Mouse (Mus musculus): ENCODE measurements around the gene Iqcc. TPM values are rescaled to one million over a fixed set of nuclear protein-coding genes. Genes with fewer than 3 reads are reported as not detected.
A peak's percentile ranks its signal among the peaks of the same experiment; 100 is the strongest.

Iqcc gene
- polyA plus RNA-seq, 1 experiment from 2014 or later, result 25.8 TPM

DNA sequence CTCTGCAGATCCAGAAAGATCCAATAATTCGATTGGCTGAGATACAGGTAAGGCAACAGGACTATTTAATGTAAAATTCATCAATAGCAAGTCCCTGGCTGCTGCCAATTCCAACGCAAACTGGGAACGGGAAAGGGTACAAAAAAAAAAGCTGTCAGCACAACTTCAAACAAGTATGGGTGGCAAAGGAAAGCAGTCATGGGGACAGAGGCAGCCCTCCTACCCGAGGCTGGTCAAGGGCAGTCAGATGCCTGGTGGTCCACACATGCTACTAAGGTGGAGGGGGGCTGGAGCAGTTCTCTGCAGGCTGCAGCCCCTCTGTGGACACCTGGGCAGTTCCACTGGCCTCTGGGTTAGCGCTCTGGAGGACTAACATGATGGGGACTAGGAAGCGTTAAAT is 7.1 kb upstream of the Iqcc start:
- no peak overlapping the region for H3K4me2 ChIP-seq
- no peak for TF ChIP-seq CTCF (IDR thresholded peaks at IDR 0.05; ENCODE audit: low read depth)

DNA sequence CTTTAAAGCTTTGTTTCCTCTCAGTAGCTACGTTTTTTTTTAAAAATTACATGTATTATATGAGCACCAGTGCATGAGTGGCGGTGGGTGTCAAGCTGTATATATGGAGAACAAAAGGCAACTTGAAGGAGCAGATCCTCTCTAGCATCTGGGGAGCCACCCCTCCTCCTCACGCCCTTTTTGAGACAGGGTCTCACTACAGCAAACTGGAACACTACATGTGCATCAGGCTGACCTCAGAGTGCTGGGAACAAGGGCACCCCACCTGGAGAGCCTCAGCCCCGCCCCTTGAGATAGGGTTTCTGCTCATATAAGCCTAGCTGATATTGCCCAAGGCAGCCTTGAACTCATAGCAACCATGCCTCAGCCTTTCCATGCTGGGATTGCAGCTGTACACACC is 6.6 kb upstream of the Iqcc start:
- no peak overlapping the region for H3K9ac ChIP-seq
- H3K27me3 ChIP-seq (ENCODE audit: insufficient read depth, low read length), result no peaks in the 10 kb centered on the region
- TF ChIP-seq CTCF (IDR thresholded peaks at IDR 0.05; ENCODE audit: low read depth), result no peak
- ATAC-seq (ENCODE audit: insufficient read depth), result no peak
- H3K36me3 ChIP-seq (ENCODE audit: insufficient read depth), result peaks cover 50% of the 10 kb centered on the region
- H3K4me3 ChIP-seq (ENCODE audit: low read depth, low read length), result no peak overlapping the region
- 46% methylated on average over 4 of the region's 4 CpGs for WGBS
- H3K4me1 ChIP-seq (ENCODE audit: insufficient read depth), result peaks cover 13% of the 10 kb centered on the region; the same call in 1 of the 2 replicates
- no peak for DNase-seq
- peak overlapping the region; percentile 65; the same call in 1 of the 2 replicates for H3K4me2 ChIP-seq
- no peak overlapping the region for H3K27ac ChIP-seq (ENCODE audit: low read depth)
- H3K9me3 ChIP-seq (ENCODE audit: low read depth, low read length), result no peaks in the 10 kb centered on the region

More for the DNA sequence above, 7.1 kb upstream of the Iqcc start:
- Histone ChIP-seq H3K9me3 (ENCODE audit: low read depth, low read length) (no peaks in the 10 kb centered on the region), H3K9ac (no peak overlapping the region), H3K4me1 (ENCODE audit: insufficient read depth) (peaks cover 13% of the 10 kb centered on the region; the same call in 1 of the 2 replicates), H3K27me3 (ENCODE audit: insufficient read depth, low read length) (no peaks in the 10 kb centered on the region), H3K27ac (ENCODE audit: low read depth) (no peak overlapping the region), H3K4me3 (ENCODE audit: low read depth, low read length) (no peak overlapping the region), H3K36me3 (ENCODE audit: insufficient read depth) (peaks cover 56% of the 10 kb centered on the region)
- 67% methylated on average over 6 of the region's 6 CpGs for WGBS
- DNase-seq (no peak), ATAC-seq (ENCODE audit: insufficient read depth) (no peak)

DNA sequence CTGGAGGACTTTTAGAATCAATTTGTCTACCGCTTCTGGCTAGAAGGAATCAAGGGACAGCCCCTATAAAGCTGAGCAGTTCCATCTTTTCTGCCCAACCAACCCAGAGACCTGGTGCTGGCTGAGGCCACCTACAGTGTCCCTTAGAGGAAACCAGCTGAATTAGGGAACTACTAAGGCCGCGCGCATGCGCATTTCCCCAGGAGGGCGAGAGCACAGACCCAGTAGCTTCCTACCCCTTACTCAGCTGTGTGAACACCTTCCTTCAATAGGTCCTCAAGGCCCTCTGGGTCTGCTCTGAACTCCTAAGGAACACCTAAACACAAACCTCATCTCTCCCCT is 6.1 kb upstream of the Iqcc start:
- H3K4me2 ChIP-seq, result peak overlapping the region; percentile 65
- peak overlapping the region; percentile 83 for H3K27ac ChIP-seq (ENCODE audit: low read depth)
- H3K4me1 ChIP-seq (ENCODE audit: insufficient read depth), result peaks cover 13% of the 10 kb centered on the region; the same call in 1 of the 2 replicates
- 6% methylated on average over 6 of the region's 6 CpGs for WGBS
- ATAC-seq (ENCODE audit: insufficient read depth), result peak; percentile 32; the same call in 1 of the 2 replicates
- peaks cover 45% of the 10 kb centered on the region for H3K36me3 ChIP-seq (ENCODE audit: insufficient read depth)
- H3K4me3 ChIP-seq (ENCODE audit: low read depth, low read length), result peak overlapping the region; percentile 52
- TF ChIP-seq CTCF (IDR thresholded peaks at IDR 0.05; ENCODE audit: low read depth), result no peak
- no peaks in the 10 kb centered on the region for H3K27me3 ChIP-seq (ENCODE audit: insufficient read depth, low read length)
- peak overlapping the region; percentile 37 for H3K9ac ChIP-seq
- no peaks in the 10 kb centered on the region for H3K9me3 ChIP-seq (ENCODE audit: low read depth, low read length)
- peak; percentile 79 for DNase-seq

DNA sequence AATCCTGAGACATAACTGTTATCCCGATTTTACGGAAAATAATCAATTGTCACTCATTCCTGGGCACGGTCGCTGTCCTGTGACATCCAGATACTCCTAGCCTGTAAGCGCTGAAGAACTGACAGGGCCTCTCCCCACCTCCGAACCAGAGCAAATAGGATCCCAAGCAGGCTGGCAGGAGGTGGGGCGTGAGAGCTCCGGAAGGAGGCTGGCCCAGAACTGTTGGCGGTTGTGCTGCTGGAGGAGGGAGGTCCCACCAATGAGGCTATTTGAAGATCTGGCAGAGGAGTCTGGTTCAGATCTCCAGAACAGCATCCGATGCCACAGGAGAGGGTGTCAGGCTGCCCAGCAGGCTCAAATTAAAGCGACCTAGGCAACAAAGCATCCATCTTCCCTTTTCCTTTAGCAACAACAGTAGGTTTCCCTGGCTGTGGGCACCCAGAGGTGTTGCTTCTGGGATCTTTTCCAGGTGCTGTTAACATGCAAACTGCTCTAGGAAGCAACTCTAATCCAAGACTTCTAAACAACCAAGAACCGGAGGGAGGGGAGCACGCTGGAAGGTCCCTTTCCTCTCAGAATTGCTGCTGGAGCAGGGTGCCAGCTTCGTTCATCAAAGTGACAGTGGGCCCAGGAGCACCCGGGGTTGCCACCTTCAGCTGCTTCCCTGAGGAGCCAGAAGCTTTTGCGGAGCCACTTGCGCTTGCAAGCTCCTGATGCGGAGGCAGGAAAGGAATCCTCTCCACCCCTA is 5.6 kb upstream of the Iqcc start:
- TF ChIP-seq CTCF (IDR thresholded peaks at IDR 0.05; ENCODE audit: low read depth), result no peak
- H3K27me3 ChIP-seq (ENCODE audit: insufficient read depth, low read length), result no peaks in the 10 kb centered on the region
- H3K4me3 ChIP-seq (ENCODE audit: low read depth, low read length), result peak overlapping the region; percentile 52
- H3K9me3 ChIP-seq (ENCODE audit: low read depth, low read length), result no peaks in the 10 kb centered on the region
- H3K4me2 ChIP-seq, result peak overlapping the region; percentile 65
- peak; percentile 94 for DNase-seq
- peaks cover 40% of the 10 kb centered on the region for H3K36me3 ChIP-seq (ENCODE audit: insufficient read depth)
- peak overlapping the region; percentile 83 for H3K27ac ChIP-seq (ENCODE audit: low read depth)
- under 1% methylated on average over 18 of the region's 18 CpGs for WGBS
- peaks cover 13% of the 10 kb centered on the region; the same call in 1 of the 2 replicates for H3K4me1 ChIP-seq (ENCODE audit: insufficient read depth)
- peak; percentile 94 for ATAC-seq (ENCODE audit: insufficient read depth)
- H3K9ac ChIP-seq, result peak overlapping the region; percentile 68

DNA sequence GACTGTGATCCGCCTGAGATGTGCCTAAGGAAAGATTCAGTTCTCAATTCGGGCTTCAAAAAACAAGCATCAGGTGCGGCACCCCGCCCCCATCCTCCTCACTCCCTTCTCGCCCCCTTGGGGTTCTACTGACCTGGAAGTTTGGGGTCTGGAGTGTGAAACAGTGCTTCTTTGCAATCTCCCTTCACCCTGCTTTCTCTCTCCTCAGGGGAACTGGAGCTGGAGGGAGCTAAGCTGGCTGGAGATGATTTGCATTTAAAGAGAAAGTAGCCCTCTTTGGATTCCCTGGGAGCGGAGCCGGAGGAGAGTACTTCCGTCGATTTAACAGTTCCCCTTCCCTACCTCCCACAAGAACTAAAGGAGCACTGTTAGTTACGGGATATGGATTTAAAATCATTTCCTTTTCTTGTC is 4.8 kb upstream of the Iqcc start, which contains the start of gene Ccdc28b:
Gene Ccdc28b (minus strand): TSS at position 267 of the 411 bp plus-strand sequence.
- peak; percentile 78 for DNase-seq
- peak within 1 kb of the TSS; percentile 52 for H3K4me3 ChIP-seq (ENCODE audit: low read depth, low read length)
- H3K27me3 ChIP-seq (ENCODE audit: insufficient read depth, low read length), result no peaks in the 10 kb centered on the region
- ATAC-seq (ENCODE audit: insufficient read depth), result peak; percentile 26; the same call in 1 of the 2 replicates
- peaks cover 13% of the 10 kb centered on the region; the same call in 1 of the 2 replicates for H3K4me1 ChIP-seq (ENCODE audit: insufficient read depth)
- peak within 1 kb of the TSS; percentile 83 for H3K27ac ChIP-seq (ENCODE audit: low read depth)
- H3K4me2 ChIP-seq, result peak within 1 kb of the TSS; percentile 65
- TF ChIP-seq CTCF (IDR thresholded peaks at IDR 0.05; ENCODE audit: low read depth), result no peak
- peak within 1 kb of the TSS; percentile 68 for H3K9ac ChIP-seq
- H3K36me3 ChIP-seq (ENCODE audit: insufficient read depth), result peaks cover 32% of the 10 kb centered on the region
- no peaks in the 10 kb centered on the region for H3K9me3 ChIP-seq (ENCODE audit: low read depth, low read length)
- under 1% methylated on average over 10 of the region's 10 CpGs for WGBS

DNA sequence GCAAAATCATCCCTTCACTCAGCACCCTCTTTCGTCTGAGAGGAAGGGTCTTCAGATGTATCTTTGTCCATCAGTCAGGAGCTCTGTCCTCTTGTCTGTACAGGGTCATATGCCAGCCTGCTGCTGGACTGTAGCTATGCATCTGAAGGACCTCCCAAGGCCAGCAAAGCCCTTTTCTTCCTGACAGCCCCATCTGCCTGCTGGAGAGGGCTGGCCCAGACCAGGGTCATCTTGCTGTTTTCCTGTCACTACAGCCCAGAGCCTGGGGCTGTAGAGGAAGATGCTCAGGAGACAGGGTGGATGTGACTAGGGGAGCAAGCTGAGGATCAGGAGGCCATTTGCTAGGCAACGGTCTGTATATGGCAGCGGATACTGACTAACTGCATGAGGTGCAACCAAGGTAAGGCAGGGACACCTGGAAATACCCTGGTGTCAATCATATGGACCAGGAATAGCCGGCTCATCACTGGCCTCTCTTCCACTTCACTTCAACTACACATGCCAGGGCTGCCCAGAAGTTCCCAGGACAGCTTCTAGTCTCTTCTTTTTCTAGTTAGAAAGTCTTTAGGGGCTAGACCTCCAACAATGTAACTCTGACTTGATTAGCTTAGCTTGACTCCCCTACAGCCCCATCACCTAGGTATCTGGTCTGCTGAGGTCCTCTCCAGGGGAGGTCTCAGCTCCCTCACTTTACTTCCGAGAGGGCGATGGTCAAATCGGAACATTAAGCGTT is 4.1 kb upstream of the Iqcc start:
- peak overlapping the region; percentile 68 for H3K9ac ChIP-seq
- ATAC-seq (ENCODE audit: insufficient read depth), result no peak

More for the DNA sequence above, 4.1 kb upstream of the Iqcc start:
- Histone ChIP-seq H3K4me3 (ENCODE audit: low read depth, low read length) (peak overlapping the region; percentile 52), H3K27me3 (ENCODE audit: insufficient read depth, low read length) (no peaks in the 10 kb centered on the region), H3K9me3 (ENCODE audit: low read depth, low read length) (no peaks in the 10 kb centered on the region), H3K4me2 (peak overlapping the region; percentile 65), H3K4me1 (ENCODE audit: insufficient read depth) (peaks cover 18% of the 10 kb centered on the region; the same call in 1 of the 2 replicates), H3K36me3 (ENCODE audit: insufficient read depth) (peaks cover 25% of the 10 kb centered on the region), H3K27ac (ENCODE audit: low read depth) (peak overlapping the region; percentile 83)
- no peak for TF ChIP-seq CTCF (IDR thresholded peaks at IDR 0.05; ENCODE audit: low read depth)
- no peak for DNase-seq
- WGBS, result 15% methylated on average over 8 of the region's 8 CpGs

All from lung, embryonic 14.5 days (tissue).